Mouse (Mus musculus): ENCODE measurements at regions not wholly inside any gene's neighbourhood (a gene's known extent, or its start where the extent isn't known, plus 50 kb on each side); places are given as distances from the start of the nearest gene placed in this dataset.

DNA sequence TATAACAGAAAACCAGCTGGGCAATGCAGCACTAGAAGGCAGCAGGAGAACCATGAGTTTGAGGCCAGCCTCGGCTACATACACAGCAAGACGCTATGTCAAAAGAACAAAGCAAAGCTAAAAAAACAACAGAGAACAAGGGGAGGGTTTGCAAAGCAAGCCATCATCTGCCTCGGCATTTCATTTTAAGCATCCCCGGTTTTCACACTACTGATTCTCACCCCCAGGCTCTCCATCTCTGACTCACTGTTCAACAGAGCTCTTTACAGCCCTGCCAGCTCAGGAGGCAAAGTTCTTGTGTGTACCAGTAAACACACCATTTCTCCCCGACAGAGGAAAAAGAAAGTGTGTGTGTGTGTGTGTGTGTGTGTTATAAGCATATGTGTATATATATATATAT lies 571.6 kb upstream of the Gm10131 start:
- TF ChIP-seq POLR2A (IDR thresholded peaks at IDR 0.05; ENCODE audit: low read depth, low read length) (no peak), CTCF (IDR thresholded peaks at IDR 0.05; ENCODE audit: extremely low read depth, insufficient read length, insufficient replicate concordance, low read depth, low read length) (no peak)
